8 mouse cellular contexts compared by ENCODE assay signal in the genomic region with DNA sequence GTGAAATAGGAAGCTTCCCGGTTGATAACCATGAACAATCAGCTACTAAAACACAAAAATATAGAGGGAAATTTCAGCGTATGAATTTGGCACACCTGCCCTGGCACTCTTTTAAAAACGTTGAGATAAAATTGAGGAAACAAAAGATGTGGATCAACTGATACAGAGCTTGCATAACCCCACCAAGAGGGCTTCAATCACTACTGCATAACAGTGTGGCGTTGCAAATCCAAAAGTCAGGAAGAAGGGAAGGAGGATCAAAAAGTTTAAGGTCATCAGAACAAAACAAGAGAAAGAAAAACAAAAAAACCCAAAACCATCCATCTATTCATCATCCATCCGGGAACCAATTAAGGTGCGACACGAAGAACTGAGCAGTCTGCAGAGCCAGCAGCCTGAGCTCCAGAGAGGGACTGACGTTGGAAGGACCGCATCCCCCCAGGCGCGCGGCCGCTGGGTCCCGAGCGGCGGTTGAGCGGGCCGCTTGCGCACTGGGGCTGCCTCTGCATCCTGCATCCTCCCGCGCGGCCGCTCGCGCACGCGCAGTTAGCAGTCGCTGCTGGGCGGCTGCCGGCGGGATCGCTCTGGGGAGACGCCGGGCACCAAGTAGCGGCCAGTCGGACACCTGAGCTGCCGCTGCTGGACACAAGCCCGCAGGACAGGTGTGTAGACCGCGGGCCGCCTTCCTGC. TPM values are rescaled to one million over a fixed set of nuclear protein-coding genes. Genes with fewer than 3 reads are reported as not detected.
DNase-seq lines count a peak whose midpoint lies in the region; ATAC-seq and TF ChIP-seq lines count a peak whose summit lies in the region.

Gene Clgn, plus strand, starts transcription at position 552 of the 690 bp plus-strand sequence.

- no peak for TF ChIP-seq CTCF in thymus, adult 2 months (IDR thresholded peaks at IDR 0.05; ENCODE audit: borderline replicate concordance, control insufficient read depth, extremely low read depth, insufficient read depth, low read length, poor library complexity)

- H3K27me3 ChIP-seq in heart, embryonic 13.5 days (replicated peaks): peaks cover 55% of the 10 kb centered on the region
- peaks cover 30% of the 10 kb centered on the region for H3K27me3 ChIP-seq in liver, embryonic 11.5 days (replicated peaks; ENCODE audit: control insufficient read depth, insufficient read depth, low read length)
- peaks cover 3% of the 10 kb centered on the region; the same call in 1 of the 2 replicates for H3K27me3 ChIP-seq in neural tube, embryonic 11.5 days (ENCODE audit: control insufficient read depth, insufficient read depth, low read length)
- peaks cover 7% of the 10 kb centered on the region; the same call in 1 of the 2 replicates for H3K27me3 ChIP-seq in thymus, adult 2 months (ENCODE audit: control insufficient read depth, insufficient read depth, low read length)

- 4% methylated on average over 41 of the region's 41 CpGs for WGBS in heart, embryonic 13.5 days
- WGBS in liver, embryonic 11.5 days: 4% methylated on average over 41 of the region's 41 CpGs
- 5% methylated on average over 41 of the region's 41 CpGs for WGBS in neural tube, embryonic 11.5 days
- WGBS in thymus, adult 2 months: 4% methylated on average over 41 of the region's 41 CpGs

- peaks cover 6% of the 10 kb centered on the region for H3K4me1 ChIP-seq in heart, embryonic 13.5 days
- H3K4me1 ChIP-seq in liver, embryonic 11.5 days (replicated peaks; ENCODE audit: control insufficient read depth, insufficient read depth, low read length): no peaks in the 10 kb centered on the region; the same call in 1 of the 2 replicates
- no peaks in the 10 kb centered on the region for H3K4me1 ChIP-seq in neural tube, embryonic 11.5 days (ENCODE audit: control insufficient read depth, insufficient read depth, low read length)
- peaks cover 5% of the 10 kb centered on the region; the same call in 1 of the 2 replicates for H3K4me1 ChIP-seq in thymus, adult 2 months (replicated peaks; ENCODE audit: control insufficient read depth, insufficient read depth, low read length)

- peak within 1 kb of the TSS; percentile 60 for H3K9ac ChIP-seq in heart, embryonic 13.5 days
- no peak within 1 kb of the TSS for H3K9ac ChIP-seq in liver, embryonic 11.5 days (ENCODE audit: low read depth, low read length)
- H3K9ac ChIP-seq in neural tube, embryonic 11.5 days (ENCODE audit: low read length): peak within 1 kb of the TSS; percentile 53

- no peak for ATAC-seq in heart, embryonic 13.5 days (ENCODE audit: extremely low read depth, insufficient number of reproducible peaks, low FRiP score, low TSS enrichment)
- ATAC-seq in liver, embryonic 11.5 days (replicated peaks; ENCODE audit: low FRiP score): peak; percentile 65
- peak; percentile 88 for ATAC-seq in neural tube, embryonic 11.5 days (ENCODE audit: insufficient read depth, low FRiP score, low TSS enrichment)

- no peaks in the 10 kb centered on the region for H3K9me3 ChIP-seq in heart, embryonic 13.5 days
- H3K9me3 ChIP-seq in liver, embryonic 11.5 days (ENCODE audit: control insufficient read depth, low read length): no peaks in the 10 kb centered on the region
- H3K9me3 ChIP-seq in neural tube, embryonic 11.5 days (ENCODE audit: control insufficient read depth, low read length): no peaks in the 10 kb centered on the region

- peak; percentile 37 for DNase-seq in urinary bladder, postnatal 25 days (ENCODE audit: low spot score)
- DNase-seq in urinary bladder, postnatal 10 days (ENCODE audit: low spot score): no peak
- DNase-seq in embryo, embryonic 10.5 days (ENCODE audit: low spot score): peak; percentile 85
- peak; percentile 59 for DNase-seq in kidney, postnatal 14 days
- DNase-seq in liver, embryonic 11.5 days (ENCODE audit: low spot score): peak; percentile 59
- DNase-seq in neural tube, embryonic 11.5 days (ENCODE audit: low spot score): peak; percentile 88
- peak; percentile 34 for DNase-seq in thymus, adult 2 months

- peak within 1 kb of the TSS; percentile 71 for H3K4me2 ChIP-seq in heart, embryonic 13.5 days
- H3K4me2 ChIP-seq in liver, embryonic 11.5 days: peak within 1 kb of the TSS; percentile 64
- peak within 1 kb of the TSS; percentile 54 for H3K4me2 ChIP-seq in neural tube, embryonic 11.5 days (ENCODE audit: low read depth)

- H3K4me3 ChIP-seq in heart, embryonic 13.5 days: peak within 1 kb of the TSS; percentile 52
- peak within 1 kb of the TSS; percentile 47 for H3K4me3 ChIP-seq in liver, embryonic 11.5 days (ENCODE audit: low read depth, low read length)
- peak within 1 kb of the TSS; percentile 44 for H3K4me3 ChIP-seq in neural tube, embryonic 11.5 days (ENCODE audit: low read depth, low read length)
- H3K4me3 ChIP-seq in thymus, adult 2 months (ENCODE audit: control insufficient read depth, insufficient read depth, low read length): no peak within 1 kb of the TSS

- TF ChIP-seq POLR2A in thymus, adult 2 months (IDR thresholded peaks at IDR 0.05; ENCODE audit: control insufficient read depth, extremely low read depth, insufficient read depth, low read length, poor library complexity): no peak

- H3K27ac ChIP-seq in heart, embryonic 13.5 days (replicated peaks): no peak within 1 kb of the TSS
- no peak within 1 kb of the TSS for H3K27ac ChIP-seq in liver, embryonic 11.5 days (ENCODE audit: low read depth, low read length)
- H3K27ac ChIP-seq in neural tube, embryonic 11.5 days (ENCODE audit: low read depth, low read length): no peak within 1 kb of the TSS
- no peak within 1 kb of the TSS for H3K27ac ChIP-seq in thymus, adult 2 months (ENCODE audit: control insufficient read depth, insufficient read depth, low read length)

- H3K36me3 ChIP-seq in heart, embryonic 13.5 days: no peaks in the 10 kb centered on the region
- no peaks in the 10 kb centered on the region for H3K36me3 ChIP-seq in liver, embryonic 11.5 days (ENCODE audit: control insufficient read depth, insufficient read depth, low read length)
- H3K36me3 ChIP-seq in neural tube, embryonic 11.5 days (ENCODE audit: control insufficient read depth, insufficient read depth, low read length): no peaks in the 10 kb centered on the region
- no peaks in the 10 kb centered on the region for H3K36me3 ChIP-seq in thymus, adult 2 months (ENCODE audit: control insufficient read depth, insufficient read depth, low read length)

RNA-seq across cellular contexts. Expression of gene Clgn, which starts in this region (rescaled TPM):
- 0.06 and 0.09 TPM in 2 replicates for polyA plus RNA-seq in heart, embryonic 13.5 days (2015; fragmentation: Nextera tagmentation; extraction: Ambion mirVana)
- 0.62 and 0.87 TPM in 2 replicates for polyA plus RNA-seq in liver, embryonic 11.5 days (2014; fragmentation: Nextera tagmentation; extraction: Ambion mirVana)
- 5.3 and 5.8 TPM in 2 replicates for polyA plus RNA-seq in neural tube, embryonic 11.5 days (2014; fragmentation: Nextera tagmentation; extraction: Ambion mirVana)
- 0.03 TPM in 1 of 2 replicates, not detected in the other for polyA plus RNA-seq in thymus, adult 2 months (2012; rRNA removed)

Comparison
In these comparisons a context has a peak if more than half of its experiments do, and no peak if none do; other contexts are left out.
1. Peak in DNase-seq, ATAC-seq, H3K4me3 ChIP-seq and H3K4me2 ChIP-seq in liver, embryonic 11.5 days; RNA of the gene not detected or under 1 TPM.
2. Peak in DNase-seq in thymus, adult 2 months; RNA of the gene not detected or under 1 TPM.